Mouse (Mus musculus) T-helper 17 cell (primary cell): ENCODE results near the gene Krt42.
"Not testable (repeated sequence)": the region's sequence is repeated elsewhere in the genome, so short reads cannot be mapped to it uniquely, and the experiment has no call there.

Experiments used
- in situ Hi-C, 2 experiments: fragments of 300-600 bp; cut with MboI, MseI; formaldehyde crosslinking; loops; 1 replicate in 1 of 2; 2 replicates in 1 of 2; pipeline ENCODE4 v1.15.1; 2025; ENCODE audit warnings: high pct_unique_total_duplicates in 2 of 2

Gene Krt42

DNA sequence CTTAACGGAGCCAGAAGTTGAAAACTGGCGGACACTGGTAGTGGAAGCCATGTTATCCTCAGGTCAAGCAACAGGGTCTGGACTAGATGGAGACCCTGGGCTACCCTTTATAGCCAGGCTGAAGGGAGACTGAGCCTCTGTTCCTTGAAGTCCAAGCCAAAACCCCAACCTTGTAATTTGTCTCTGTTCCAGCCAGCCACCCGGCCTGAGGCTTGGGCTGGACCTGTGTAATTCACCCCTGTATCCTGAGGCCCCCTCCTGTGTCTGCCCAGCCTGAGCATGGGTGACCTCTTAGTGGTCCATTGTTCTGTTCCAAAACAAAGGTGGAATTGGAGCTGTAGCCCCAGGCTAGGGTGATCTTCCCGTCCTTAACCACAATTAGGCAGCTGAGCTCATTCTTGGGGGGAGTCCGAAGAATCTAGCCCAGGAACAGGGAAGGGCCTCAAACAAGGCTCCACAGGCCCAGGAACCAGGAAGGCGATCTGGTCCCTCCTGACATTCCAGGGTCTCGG, at the start of gene Krt42:
Gene Krt42, minus strand, starts transcription at position 51 of the 512 bp plus-strand sequence.
- in situ Hi-C loops, result no loop called here

DNA sequence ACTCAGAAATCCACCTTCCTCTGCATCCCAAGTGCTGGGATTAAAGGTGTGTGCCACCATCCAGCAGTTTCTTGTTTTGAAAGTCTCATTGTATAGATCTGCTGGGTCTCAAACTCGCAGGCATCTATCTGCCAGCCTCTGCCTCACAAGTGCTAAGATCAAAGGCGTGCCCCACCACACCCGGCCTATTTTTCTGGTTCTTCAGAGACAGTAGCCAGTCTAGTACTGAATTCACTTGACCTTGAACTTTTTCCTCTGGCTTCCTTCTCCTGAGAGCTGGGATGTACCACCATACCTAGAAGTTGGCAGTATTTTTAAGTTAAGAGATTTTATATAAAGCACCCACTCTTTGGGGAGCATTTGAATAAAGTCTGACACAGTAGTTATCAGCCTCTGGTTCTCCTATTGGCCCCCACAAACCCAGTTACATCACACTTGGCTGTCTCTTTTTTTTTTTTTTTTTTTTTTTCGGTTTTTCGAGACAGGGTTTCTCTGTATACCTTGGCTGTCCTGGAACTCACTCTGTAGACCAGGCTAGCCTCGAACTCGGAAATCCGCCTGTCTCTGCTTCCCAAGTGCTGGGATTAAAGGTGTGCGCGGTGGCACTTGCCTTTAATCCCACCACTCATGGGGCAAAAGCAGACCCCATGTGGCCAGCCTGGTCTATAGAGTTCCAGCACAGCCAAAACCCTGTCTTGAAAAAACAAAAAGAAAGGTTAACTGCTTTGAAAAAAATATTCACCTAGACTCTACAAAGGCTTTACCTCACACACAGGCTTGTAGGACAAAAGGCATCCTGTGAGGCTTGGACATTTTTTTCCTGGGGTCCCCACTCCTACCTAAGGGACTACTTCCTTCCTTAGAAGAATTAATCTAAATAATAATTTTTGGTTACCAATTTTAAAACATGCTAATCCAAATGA, 49.1 kb upstream of the Krt42 start:
- in situ Hi-C loops, result loop anchor here in 1 of 2 experiments (10.0 kb wide), 1 partner anchor 1364 kb away; no protein-coding TSS in a partner anchor

DNA sequence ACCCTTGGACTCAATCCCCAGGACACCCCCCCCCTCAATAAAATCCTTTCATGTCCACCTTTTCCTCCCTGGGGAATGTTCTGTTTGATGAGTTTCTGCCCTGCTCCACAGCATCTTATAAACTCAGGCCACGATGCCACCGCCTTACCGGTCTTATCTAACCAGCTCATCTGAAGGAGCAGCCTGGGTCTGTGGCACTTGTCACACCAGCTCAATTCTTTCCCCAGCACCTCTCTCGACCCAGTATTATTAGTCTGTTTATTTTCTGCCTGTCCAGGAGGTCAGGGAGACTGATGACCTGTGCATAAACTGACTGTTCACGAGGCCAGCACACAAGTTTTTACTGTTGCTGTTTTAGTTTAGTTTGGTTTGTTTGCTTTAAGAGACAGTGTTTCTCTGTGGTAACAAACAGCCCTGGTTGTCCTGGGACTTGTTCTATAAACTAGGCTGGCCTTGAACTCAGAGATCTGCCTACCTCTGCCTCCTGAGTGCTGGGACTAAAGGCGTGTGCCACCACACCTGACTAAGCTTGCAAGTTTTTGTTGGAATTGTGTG, 48.2 kb upstream of the Krt42 start:
- in situ Hi-C loops, result loop anchor here in 1 of 2 experiments (10.0 kb wide), 1 partner anchor 1363 kb away; no protein-coding TSS in a partner anchor

DNA sequence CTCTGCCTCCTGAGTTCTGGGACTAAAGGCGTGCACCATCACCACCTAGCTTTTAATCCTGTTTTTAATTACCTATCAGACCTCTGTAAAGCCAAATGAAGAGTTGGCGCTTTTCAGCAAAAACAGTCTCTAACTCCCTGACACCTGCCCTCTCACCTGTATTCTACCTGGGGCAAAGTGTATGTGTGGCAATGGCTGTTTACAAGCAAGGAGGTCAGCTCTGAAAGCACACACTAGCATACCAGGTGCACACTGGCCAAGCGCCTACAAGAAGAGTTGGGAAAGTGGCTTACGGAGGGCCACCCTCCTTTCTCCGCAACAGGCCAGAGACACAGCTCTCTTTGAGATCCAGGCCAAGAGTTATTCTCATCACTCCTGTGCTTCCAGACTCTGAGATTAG, 45.8 kb upstream of the Krt42 start:
- in situ Hi-C loops, result loop anchor here in 1 of 2 experiments (10.0 kb wide), 1 partner anchor 1361 kb away; no protein-coding TSS in a partner anchor

DNA sequence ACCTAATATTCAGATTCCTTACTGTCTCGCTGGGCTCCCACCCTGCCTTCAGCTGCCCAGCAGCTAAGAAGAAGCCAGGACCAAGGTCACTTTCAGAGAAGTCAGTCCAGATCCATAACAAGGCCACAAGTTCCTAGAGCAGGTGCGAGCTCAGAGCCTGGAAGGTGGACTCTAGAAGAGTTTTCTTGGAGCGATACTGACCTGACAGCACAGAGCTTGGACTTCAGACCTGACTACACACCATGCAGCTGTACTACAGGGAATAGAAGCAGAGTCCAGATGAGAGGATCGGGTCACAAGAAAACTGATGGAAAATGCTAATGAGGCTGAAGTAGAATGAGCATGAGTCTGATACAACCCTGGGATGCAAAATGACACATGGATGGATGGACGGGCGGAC, 43.8 kb upstream of the Krt42 start:
- in situ Hi-C loops, result loop anchor here in 1 of 2 experiments (10.0 kb wide), 1 partner anchor 1359 kb away; no protein-coding TSS in a partner anchor

DNA sequence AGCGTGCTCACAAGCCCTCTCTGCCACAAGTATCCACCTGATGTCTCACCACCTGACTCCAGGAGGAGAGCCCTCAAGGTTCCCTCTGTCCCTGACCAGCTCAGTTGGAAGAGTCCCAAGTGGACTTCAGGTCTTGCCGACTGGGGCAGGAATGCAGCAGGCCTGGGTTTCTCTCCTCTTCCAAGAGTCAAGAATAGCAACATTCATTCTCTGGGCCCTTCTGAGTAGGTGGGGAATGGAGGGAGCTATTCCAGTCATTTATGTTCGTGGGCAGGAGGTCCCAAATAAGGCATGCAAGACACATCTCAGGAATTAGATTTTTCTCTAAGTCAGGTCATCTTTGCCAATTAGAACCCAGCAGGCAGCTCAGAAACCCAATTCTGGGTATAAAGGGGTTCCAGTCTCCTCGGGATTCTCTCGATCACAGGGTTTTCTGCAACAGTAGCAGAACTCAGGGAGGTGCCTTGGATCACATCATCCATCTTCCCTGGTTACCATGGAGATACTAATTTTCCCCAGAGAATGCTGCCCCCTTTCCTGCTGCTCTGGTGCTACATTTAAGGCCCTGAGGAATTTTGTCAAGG, 42.5 kb upstream of the Krt42 start:
- in situ Hi-C loops, result loop anchor here in 1 of 2 experiments (10.0 kb wide), 1 partner anchor 1357 kb away; no protein-coding TSS in a partner anchor

DNA sequence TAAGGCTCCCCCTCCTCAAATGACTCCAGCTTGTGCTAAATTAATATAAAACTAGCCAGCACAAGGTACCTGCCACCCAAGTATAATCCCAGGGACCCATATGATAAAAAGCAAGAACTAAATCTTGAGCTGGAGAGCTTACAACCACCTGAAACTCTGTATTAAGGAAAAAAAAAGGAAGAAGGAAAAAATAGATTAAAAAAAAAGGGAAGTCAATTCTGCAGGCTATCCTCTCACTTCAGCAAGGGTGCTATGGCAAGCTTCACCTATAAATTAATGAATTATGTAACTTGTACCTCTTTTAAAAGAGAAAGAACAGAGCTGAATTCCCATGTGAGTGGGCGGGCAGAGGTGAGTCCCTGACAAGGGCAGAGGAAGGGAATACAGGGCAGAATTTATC, 42.0 kb upstream of the Krt42 start:
- in situ Hi-C loops, result loop anchor here in 1 of 2 experiments (10.0 kb wide), 1 partner anchor 1357 kb away; no protein-coding TSS in a partner anchor

DNA sequence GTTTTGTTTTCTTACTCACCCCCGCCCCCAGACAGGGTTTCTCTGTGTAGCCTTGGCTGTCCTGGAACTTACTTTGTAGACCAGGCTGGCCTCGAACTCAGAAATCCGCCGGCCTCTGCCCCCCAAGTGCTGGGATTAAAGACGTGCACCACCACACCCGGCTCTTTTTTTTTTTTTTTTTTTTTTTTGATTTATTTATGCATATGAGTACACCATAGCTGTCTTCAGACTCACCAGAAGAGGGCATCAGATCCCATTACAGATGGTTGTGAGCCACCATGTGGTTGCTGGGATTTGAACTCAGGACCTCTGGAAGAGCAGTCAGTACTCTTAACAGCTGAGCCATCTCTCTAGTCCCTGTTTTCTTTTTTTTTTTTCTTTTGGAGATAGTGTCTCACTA, 39.0 kb upstream of the Krt42 start:
- in situ Hi-C loops, result not testable (repeated sequence)

DNA sequence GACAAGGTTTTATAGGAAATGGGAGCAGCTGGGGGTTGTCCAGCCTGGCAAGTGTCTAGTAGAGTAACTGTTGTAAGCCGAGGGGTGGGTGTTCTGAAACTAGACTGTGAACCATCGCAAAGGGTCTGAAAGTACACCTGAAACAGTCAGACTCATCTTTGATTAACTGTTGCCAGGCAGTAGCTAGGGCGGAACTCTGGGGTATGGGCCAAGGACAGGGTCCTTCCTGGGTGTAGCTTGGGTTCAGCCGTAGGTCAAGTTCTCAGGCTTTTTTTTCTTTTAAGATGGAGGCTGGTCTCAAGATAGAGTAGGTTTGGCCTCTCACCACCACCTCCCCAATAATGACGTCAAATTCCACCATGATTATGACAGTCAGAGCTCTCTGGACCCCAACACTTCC, 38.2 kb upstream of the Krt42 start:
- in situ Hi-C loops, result no loop called here

DNA sequence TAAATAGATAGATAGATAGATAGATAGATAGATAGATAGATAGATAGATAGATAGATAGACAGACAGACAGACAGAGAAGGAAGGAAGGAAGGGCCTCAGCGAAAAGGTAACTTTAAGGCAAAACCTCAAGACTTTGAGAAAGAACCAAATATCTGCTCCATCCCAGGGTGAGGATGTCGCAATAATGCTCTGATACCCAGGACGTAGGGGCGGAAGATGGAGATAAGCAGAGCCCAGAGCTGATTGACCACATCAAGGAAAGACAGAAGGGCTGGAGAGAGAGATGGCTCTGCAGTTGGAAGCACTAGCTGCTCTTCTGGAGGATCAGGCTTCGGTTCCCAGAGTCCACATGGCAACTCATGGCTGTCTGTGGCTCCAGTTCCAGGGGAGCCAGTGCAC, 31.6 kb upstream of the Krt42 start:
- in situ Hi-C loops, result no loop called here

DNA sequence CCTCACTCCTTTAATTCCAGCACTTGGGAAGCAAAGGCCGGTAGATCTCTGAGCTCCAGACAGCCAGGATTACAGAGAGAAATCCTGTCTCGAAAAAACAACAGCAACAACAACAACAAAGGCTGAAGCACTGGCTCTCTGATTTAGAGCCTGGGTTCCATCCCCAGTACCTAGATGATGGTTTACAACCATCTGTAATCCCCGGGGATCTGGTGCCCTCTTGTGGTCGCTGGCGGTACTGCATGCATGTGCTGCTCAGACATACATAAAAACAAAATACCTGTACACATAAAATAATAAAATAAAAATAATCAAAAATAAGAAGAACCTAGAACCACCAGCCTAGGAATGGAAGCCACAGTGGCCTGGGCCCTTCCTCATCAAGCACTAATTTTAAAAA, 30.6 kb upstream of the Krt42 start:
- in situ Hi-C loops, result no loop called here

DNA sequence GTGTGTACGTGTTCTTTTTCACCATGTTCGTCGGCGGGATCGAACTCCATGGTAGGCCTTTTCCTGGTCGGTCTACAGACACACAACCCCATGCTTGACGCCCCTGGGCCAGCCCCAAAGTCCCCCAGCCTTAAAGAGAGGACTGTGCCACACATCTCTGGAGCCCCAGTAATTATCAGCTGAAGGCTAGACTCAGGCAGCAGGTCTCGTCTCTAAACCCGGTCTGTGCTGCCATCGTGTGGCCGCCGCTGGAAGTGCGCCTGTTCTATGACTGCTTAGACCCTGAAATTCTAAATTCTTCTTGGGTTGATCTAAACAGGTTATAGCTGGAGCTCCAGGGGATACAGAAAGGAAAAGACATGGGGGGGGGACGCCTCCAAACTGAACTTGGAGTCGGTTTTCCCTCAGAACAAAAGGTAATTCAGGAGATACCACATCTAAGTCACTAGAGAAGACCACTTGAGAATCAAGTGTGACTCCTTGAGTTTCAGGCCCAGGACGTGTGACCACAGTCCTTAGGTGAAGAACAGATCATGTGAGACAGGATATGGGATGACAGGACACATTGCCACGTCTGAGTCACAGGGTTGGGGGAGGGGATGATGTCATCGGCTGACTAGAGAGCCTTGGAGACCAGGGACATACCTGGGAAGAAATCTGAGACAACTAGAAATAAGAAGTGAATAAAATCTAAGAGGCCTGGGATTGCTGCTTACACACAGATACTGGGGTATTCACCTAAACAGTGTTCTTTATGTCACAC, 28.8 kb upstream of the Krt42 start:
- in situ Hi-C loops, result loop anchor here in 1 of 2 experiments (5.0 kb wide), 1 partner anchor 91 kb away; the partner anchor contains the start of gene Krt14

DNA sequence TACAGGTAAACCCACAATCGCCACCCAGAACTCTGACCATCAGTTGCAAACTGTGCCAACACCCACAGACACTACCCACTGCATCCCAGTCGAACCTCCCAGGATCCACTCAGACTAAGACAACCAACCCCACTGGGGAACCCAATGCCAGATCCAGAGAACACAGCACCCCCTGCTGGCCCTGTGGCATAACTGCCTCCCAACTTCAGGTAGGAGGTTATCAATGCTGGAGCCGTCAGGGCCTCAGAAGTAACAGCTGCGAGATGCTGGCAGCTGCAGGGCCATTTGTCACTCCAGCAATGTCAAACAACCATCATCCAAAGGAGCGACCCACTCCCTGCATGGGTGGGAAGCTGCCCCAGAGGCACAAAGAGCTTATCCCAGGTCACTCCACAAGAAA, 28.1 kb upstream of the Krt42 start:
- in situ Hi-C loops, result loop anchor here in 1 of 2 experiments (5.0 kb wide), 1 partner anchor 90 kb away; the partner anchor contains the start of gene Krt14

DNA sequence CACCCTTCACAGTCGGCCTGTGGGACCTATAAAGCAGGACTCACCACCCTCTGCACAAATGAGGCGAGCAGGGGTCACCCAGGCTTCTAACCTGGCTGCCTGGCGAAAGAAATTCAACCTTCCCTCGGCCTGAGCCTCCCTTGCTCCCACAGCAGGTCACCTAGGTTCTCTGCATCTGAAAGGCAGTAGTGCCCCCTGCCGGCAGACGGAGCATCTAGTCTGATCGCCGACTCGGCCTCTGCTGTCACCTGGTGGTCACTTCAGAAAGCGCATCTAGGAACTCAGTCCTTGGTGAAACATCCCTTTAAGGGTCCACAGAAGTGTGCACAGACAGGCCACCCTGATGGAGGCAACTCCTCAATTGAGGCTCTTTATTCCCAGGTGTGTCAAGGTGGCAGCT, 25.6 kb upstream of the Krt42 start:
- in situ Hi-C loops, result loop anchor here in 1 of 2 experiments (5.0 kb wide), 1 partner anchor 88 kb away; the partner anchor contains the start of gene Krt14

DNA sequence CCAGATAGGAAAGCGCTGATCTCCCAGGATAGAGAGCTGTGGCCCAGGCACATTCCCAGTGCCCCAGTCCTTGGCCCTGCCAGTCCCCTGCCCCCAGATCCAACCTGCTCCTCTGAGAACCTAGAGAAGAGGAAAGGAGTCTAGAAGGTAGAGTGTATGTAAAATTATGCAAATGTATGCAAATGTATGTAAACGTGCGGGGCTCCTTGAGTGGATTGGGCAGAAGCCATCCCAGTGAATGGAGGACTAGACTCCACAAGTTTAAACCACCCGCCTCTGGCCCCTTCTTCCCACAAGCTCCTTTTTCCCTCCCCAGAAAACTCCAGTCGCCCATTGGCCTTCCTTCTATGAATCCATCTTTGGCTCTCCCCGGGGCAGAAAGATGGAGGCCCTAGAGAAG, 23.2 kb upstream of the Krt42 start:
- in situ Hi-C loops, result loop anchor here in 1 of 2 experiments (5.0 kb wide), 2 partner anchors 831 to 911 kb away; no protein-coding TSS in a partner anchor

DNA sequence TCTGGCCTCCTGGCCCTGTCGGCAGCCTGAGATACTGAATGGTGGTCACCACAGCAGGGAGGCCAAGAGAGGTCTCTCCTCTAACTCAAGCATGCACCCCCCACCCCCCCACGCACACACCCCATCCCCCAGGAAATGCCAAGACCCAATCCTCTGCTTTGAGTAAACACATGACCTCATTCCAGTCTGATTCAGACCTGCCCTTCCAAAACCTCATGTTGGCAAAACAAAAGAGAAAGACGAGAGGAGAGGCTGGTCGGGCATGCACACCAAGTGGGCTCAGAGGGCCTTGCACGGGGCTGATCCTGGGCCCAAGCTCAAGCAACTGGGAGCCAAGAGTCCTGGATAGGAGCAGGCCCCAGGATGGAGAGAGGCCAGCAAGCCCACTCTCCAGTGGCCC, 20.6 kb upstream of the Krt42 start:
- in situ Hi-C loops, result loop anchor here in 1 of 2 experiments (5.0 kb wide), 2 partner anchors 828 to 908 kb away; no protein-coding TSS in a partner anchor

DNA sequence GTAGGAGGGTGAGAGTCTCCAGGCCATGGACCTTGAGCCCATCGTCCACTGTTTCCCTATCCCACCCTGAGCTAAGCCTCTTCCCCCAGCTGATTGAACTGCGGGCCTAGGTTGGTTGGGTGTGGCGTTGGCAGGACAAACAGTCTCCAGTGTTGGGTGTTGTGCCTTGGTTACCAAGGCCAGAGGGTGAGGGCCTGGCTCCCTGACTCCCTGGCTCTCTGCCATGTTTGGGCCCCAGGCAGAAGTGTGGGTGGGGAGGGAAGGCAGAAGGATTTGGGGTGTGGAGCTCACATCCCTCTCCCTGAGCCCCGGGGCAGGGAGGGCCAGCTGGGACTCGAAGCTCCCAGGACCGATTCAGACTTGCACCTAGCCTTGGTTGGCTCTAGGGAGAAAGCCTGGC, 19.3 kb upstream of the Krt42 start:
- in situ Hi-C loops, result no loop called here

DNA sequence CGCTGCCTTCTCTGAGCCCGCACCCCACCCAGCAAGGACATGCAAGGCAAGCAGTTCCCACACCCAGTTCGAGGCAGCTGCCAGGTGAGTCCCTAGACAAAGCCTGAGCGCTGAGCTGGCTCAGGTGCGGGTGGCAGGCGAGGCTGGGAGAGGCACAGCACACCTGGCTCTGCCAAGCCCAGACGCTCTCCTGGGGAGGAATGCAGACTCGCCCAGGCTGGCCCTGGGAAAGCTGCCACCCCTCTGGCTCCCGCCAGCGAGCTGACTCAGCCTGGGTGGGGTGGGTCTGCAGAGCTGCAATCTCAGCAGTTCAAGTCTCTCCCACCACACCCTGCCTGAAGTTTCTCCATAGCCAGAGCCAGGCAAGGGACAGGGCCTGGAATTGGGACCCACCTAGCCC, 17.4 kb upstream of the Krt42 start:
- in situ Hi-C loops, result no loop called here

DNA sequence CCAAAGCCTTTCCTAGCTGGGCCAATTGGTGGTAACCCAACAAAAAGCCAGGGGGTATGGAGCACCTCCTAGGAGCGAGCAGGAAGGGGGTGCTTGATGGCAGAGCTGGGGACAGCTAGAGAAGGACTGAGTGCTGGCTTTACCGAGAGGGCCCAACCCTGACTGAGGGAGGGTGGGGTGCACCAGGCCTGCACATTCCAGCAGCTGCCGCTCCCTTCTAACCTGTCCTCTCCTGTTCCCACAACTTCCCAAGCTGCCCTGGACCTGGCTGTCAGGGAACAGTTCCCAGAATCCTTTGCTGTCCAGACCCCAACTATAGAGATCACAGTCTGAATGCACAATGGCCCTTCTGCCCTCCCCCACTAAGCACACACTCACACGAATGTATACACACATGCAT, 15.3 kb upstream of the Krt42 start:
- in situ Hi-C loops, result loop anchor here (5.0 kb wide), 3 partner anchors 83 to 818 kb away; no protein-coding TSS in a partner anchor

DNA sequence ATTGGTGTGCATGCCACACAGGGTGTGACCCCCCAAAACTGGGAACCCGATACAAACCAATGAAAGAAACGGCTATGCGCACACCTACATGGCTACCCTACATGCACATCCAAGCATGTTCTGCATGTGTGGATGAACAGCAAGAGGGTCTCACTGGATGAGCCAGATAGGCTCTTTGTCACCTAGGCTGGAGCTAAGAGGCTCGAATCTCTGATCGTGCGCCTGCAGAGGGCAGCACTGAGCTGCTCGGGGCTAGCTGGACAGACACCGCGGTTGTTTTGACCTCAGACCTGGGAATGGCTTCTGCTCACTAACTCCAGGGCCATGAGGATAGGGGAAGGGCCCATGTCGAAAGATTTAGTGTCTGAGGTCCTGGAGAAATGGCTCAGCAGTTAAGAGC, 12.9 kb upstream of the Krt42 start:
- in situ Hi-C loops, result loop anchor here (5.0 kb wide), 3 partner anchors 80 to 815 kb away; no protein-coding TSS in a partner anchor
